Mouse (Mus musculus) left cerebral cortex, postnatal 4 days (tissue): ENCODE results near the gene Serhl. TPM values are rescaled to one million over a fixed set of nuclear protein-coding genes. Genes with fewer than 3 reads are reported as not detected.
"Not testable (repeated sequence)": the region's sequence is repeated elsewhere in the genome, so short reads cannot be mapped to it uniquely, and the experiment has no call there.

ENCODE experiments used
- DNase-seq: peaks from one replicate; pipeline ENCODE4 v3.0.0-alpha.2; 2022
- intact Hi-C: fragments of 180-260 bp; cut with DNase I; formaldehyde crosslinking; loops from one replicate; pipeline ENCODE4 v1.15.1; 2025
- total RNA-seq, 2 experiments: library from RNA; stranded (reverse); gene quantifications; 2 replicates each; pipeline ENCODE4 v1.2.3; 2021

Gene Serhl
- 1 to 10 TPM; 5.1 to 7.3 TPM for total RNA-seq

GRCm38 (mm10) chr15:83089429-83089605, at the start of gene Serhl:
Serhl (plus strand) TSS chr15:83089506.
- DNase-seq: no peak
- intact Hi-C loops: no loop called here

- intact Hi-C loops: no loop called here
- DNase-seq: no peak
Observed at GRCm38 (mm10) chr15:83040156-83040555, 49.1 kb upstream of the Serhl start.

- intact Hi-C loops: no loop called here
Observed at GRCm38 (mm10) chr15:83042655-83043361, 46.5 kb upstream of the Serhl start.

GRCm38 (mm10) chr15:83043362-83043708, 46.0 kb upstream of the Serhl start:
- no peak for DNase-seq
- intact Hi-C loops: no loop called here

More at GRCm38 (mm10) chr15:83042655-83043361, 46.5 kb upstream of the Serhl start:
- DNase-seq: peak; percentile 39

GRCm38 (mm10) chr15:83045565-83045964, 43.7 kb upstream of the Serhl start:
- DNase-seq, intact Hi-C loops: not testable (repeated sequence)

GRCm38 (mm10) chr15:83046308-83046707, 43.0 kb upstream of the Serhl start:
- intact Hi-C loops: no loop called here
- no peak for DNase-seq

GRCm38 (mm10) chr15:83046730-83047129, 42.6 kb upstream of the Serhl start:
- DNase-seq: no peak
- intact Hi-C loops: no loop called here

- no peak for DNase-seq
- intact Hi-C loops: no loop called here
Observed at GRCm38 (mm10) chr15:83052341-83053104, 36.8 kb upstream of the Serhl start.

- no peak for DNase-seq
- intact Hi-C loops: no loop called here
Observed at GRCm38 (mm10) chr15:83053261-83053660, 36.0 kb upstream of the Serhl start.

- no peak for DNase-seq
- intact Hi-C loops: loop anchor here (5.0 kb wide), 1 partner anchor 233 kb away; no protein-coding TSS in a partner anchor
Observed at GRCm38 (mm10) chr15:83055569-83055968, 33.7 kb upstream of the Serhl start.

- intact Hi-C loops: loop anchor here (5.0 kb wide), 1 partner anchor 234 kb away; no protein-coding TSS in a partner anchor
Observed at GRCm38 (mm10) chr15:83056378-83057083, 32.8 kb upstream of the Serhl start.

GRCm38 (mm10) chr15:83057533-83057932, 31.8 kb upstream of the Serhl start:
- no peak for DNase-seq
- intact Hi-C loops: loop anchor here (5.0 kb wide), 1 partner anchor 235 kb away; no protein-coding TSS in a partner anchor

More at GRCm38 (mm10) chr15:83056378-83057083, 32.8 kb upstream of the Serhl start:
- peak; percentile 34 for DNase-seq

- intact Hi-C loops: loop anchor here (5.0 kb wide), 1 partner anchor 237 kb away; no protein-coding TSS in a partner anchor
- DNase-seq: no peak
Observed at GRCm38 (mm10) chr15:83059233-83059660, 30.1 kb upstream of the Serhl start.

GRCm38 (mm10) chr15:83061689-83062088, 27.6 kb upstream of the Serhl start:
- DNase-seq: no peak
- intact Hi-C loops: no loop called here

GRCm38 (mm10) chr15:83062582-83062981, 26.7 kb upstream of the Serhl start:
- DNase-seq, intact Hi-C loops: not testable (repeated sequence)

- intact Hi-C loops: no loop called here
- DNase-seq: peak; percentile 82
Observed at GRCm38 (mm10) chr15:83065543-83065942, 23.8 kb upstream of the Serhl start.

GRCm38 (mm10) chr15:83068270-83068669, 21.0 kb upstream of the Serhl start:
- intact Hi-C loops: no loop called here
- no peak for DNase-seq

- peak; percentile 74 for DNase-seq
- intact Hi-C loops: no loop called here
Observed at GRCm38 (mm10) chr15:83070942-83071341, 18.4 kb upstream of the Serhl start.

GRCm38 (mm10) chr15:83071752-83072151, 17.6 kb upstream of the Serhl start:
- no peak for DNase-seq
- intact Hi-C loops: no loop called here

- no peak for DNase-seq
- intact Hi-C loops: no loop called here
Observed at GRCm38 (mm10) chr15:83074179-83074578, 15.1 kb upstream of the Serhl start.
